Mouse (Mus musculus) B cell, adult 62 days (primary cell): ENCODE data around the gene Tmco2. TPM values are rescaled to one million over a fixed set of nuclear protein-coding genes. Genes with fewer than 3 reads are reported as not detected.

Source experiments
- total RNA-seq: library from RNA; stranded (reverse); gene quantifications from 4 replicates; pipeline ENCODE4 v1.2.4, GENCODE M21; 2023

The Tmco2 gene
- total RNA-seq = not detected in 4 replicates

DNA sequence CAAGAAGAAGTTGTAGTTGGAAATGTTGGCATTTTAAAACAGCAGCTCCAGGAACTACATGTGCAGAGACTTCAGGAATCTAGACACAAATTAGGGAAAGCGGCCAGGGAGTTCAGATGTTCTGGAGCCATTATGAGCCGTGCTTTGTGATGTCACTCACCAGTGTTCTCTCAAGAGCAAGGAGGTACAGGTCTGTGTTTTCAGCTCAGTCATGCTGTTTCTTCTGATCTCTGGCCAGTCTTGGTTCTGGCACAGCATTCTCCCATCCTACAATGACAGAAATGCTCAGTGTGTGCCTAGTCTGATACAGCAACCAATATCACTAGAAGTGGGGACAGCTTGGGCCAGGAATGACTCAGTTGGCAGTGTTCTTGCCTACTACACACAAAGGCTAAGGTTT is at the start of gene Tmco2:
Gene Tmco2 (minus strand): TSS at position 101 of the 400 bp plus-strand sequence.

DNA sequence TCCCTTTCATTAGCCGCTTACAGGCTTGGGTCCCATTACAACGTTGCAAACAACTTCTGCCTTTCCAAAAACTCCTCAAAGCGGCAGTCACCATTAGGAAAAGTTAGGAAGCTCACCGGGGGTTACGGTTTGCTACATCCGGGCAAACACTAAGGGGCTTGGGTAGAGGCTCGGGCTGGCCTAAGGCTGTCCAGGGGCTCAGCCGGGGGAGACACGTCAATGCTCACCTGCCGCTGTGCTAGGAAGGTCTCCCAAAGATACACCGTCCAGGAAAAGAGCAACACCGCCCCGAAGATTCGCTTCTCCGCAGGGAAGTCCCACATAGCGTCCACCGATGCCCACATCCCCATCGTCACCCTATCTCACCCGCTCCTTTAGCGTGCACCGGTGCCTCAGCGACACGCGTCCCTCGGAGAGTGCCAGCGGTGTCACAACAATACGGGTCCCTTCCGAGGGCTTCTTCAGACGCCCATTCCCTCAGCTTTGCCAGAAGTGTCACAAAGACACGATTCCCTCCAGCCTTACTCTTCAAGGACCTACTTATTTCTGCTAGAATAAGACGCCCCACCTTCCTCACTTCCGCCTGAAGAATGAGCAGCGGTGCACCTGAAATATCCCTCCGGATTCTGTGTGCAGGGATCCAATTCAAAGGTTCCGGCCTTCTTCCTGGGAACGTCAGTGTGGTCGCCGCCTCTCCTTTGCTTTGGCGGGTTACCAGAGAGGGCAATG is 11.2 kb downstream of the Tmco2 start, which contains the start of gene Zmpste24:
Gene Zmpste24 (minus strand): TSS at position 592 of the 729 bp plus-strand sequence.

Other genes with a start within 250 kb of the Tmco2 start
- 5.7 to 10.3 TPM (median 7.8 TPM) in 4 replicates for gene Exo5, start 184.2 kb downstream of the Tmco2 start, total RNA-seq
- 5.9 to 13.8 TPM (median 9.0 TPM) in 4 replicates for gene Zfp69, start 157.5 kb downstream of the Tmco2 start, total RNA-seq
- 359 to 364 TPM (median 363 TPM) in 4 replicates for gene Smap2, start 92.0 kb downstream of the Tmco2 start, total RNA-seq
- not detected in 4 replicates for gene Col9a2, start 69.8 kb downstream of the Tmco2 start, total RNA-seq
- gene Zmpste24, start 11.0 kb downstream of the Tmco2 start, total RNA-seq = 26.3 to 32.4 TPM (median 28.7 TPM) in 4 replicates
- gene Rlf, start 105.9 kb upstream of the Tmco2 start, total RNA-seq = 72.0 to 78.2 TPM (median 77.2 TPM) in 4 replicates
- not detected in 4 replicates for gene Gm12888, start 215.7 kb upstream of the Tmco2 start, total RNA-seq